ENCODE assay signal across 10 mouse cellular contexts in genomic region chr1:169238671-169239090, GRCm38 (mm10).
A peak's percentile ranks its signal among the peaks of the same experiment; 100 is the strongest.
DNase-seq lines count a peak whose midpoint lies in the region; ATAC-seq lines count a peak whose summit lies in the region.
"Had no signal": no experiment of that assay in that cellular context is flagged by ENCODE, and none has a peak within 500 bp of the region (broad histone marks: within the 10 kb centered on the region; RNA-seq: fewer than 3 reads in every experiment).

No protein-coding gene starts in this region.

- 10% methylated on average over 16 of the region's 16 CpGs for WGBS in heart, embryonic 12.5 days
- WGBS in intestine, embryonic 16.5 days = 8% methylated on average over 16 of the region's 16 CpGs
- WGBS in limb, embryonic 15.5 days = 6% methylated on average over 16 of the region's 16 CpGs
- WGBS in midbrain, embryonic 16.5 days = 49% methylated on average over 16 of the region's 16 CpGs

- no peak for DNase-seq in heart, postnatal 10 days
- DNase-seq in adrenal gland, postnatal 14 days = peak; percentile 49
- DNase-seq in urinary bladder, adult 2 months (ENCODE audit: low spot score) = no peak
- no peak for DNase-seq in left cerebral cortex, adult 11 months (ENCODE audit: low spot score)
- DNase-seq: right cerebral cortex, postnatal 25 days had no signal

- no peak for ATAC-seq in heart, embryonic 12.5 days (ENCODE audit: insufficient number of reproducible peaks, low FRiP score)
- ATAC-seq in intestine, embryonic 16.5 days = no peak
- no peak for ATAC-seq in limb, embryonic 15.5 days (ENCODE audit: insufficient number of reproducible peaks, low FRiP score, low TSS enrichment, low read depth)
- ATAC-seq in midbrain, embryonic 16.5 days = no peak

- peak overlapping the region; percentile 58 for H3K4me2 ChIP-seq in heart, embryonic 12.5 days
- H3K4me2 ChIP-seq in intestine, embryonic 16.5 days (ENCODE audit: low read depth, low read length) = peak overlapping the region; percentile 20; the same call in 1 of the 2 replicates
- H3K4me2 ChIP-seq in limb, embryonic 15.5 days = peak overlapping the region; percentile 31
- no peak overlapping the region for H3K4me2 ChIP-seq in midbrain, embryonic 16.5 days (ENCODE audit: low read length)

- H3K36me3 ChIP-seq in heart, embryonic 12.5 days = no peaks in the 10 kb centered on the region
- no peaks in the 10 kb centered on the region for H3K36me3 ChIP-seq in intestine, embryonic 16.5 days (ENCODE audit: control insufficient read depth, insufficient read depth, low read length)
- H3K36me3 ChIP-seq in limb, embryonic 15.5 days = no peaks in the 10 kb centered on the region
- H3K36me3 ChIP-seq in midbrain, embryonic 16.5 days (ENCODE audit: control insufficient read depth, insufficient read depth, low read length) = no peaks in the 10 kb centered on the region

- 0 out of 2 replicates have a peak overlapping the region, but pooled peaks have one; percentile 4 for H3K4me3 ChIP-seq in heart, embryonic 12.5 days
- H3K4me3 ChIP-seq in intestine, embryonic 16.5 days (ENCODE audit: low read length) = no peak overlapping the region
- no peak overlapping the region for H3K4me3 ChIP-seq in limb, embryonic 15.5 days
- no peak overlapping the region for H3K4me3 ChIP-seq in midbrain, embryonic 16.5 days (ENCODE audit: low read depth, low read length)
- H3K4me3 ChIP-seq: megakaryocyte, embryonic 14.5 days had no signal

- H3K4me1 ChIP-seq in heart, embryonic 12.5 days (replicated peaks) = peaks cover 24% of the 10 kb centered on the region
- H3K4me1 ChIP-seq in intestine, embryonic 16.5 days (ENCODE audit: control insufficient read depth, insufficient read depth, low read length) = no peaks in the 10 kb centered on the region
- H3K4me1 ChIP-seq in limb, embryonic 15.5 days = peaks cover 9% of the 10 kb centered on the region
- no peaks in the 10 kb centered on the region for H3K4me1 ChIP-seq in midbrain, embryonic 16.5 days (ENCODE audit: control insufficient read depth, insufficient read depth, low read length)
- H3K4me1 ChIP-seq: megakaryocyte, embryonic 14.5 days had no signal

- no peaks in the 10 kb centered on the region for H3K9me3 ChIP-seq in heart, embryonic 12.5 days (replicated peaks)
- no peaks in the 10 kb centered on the region for H3K9me3 ChIP-seq in intestine, embryonic 16.5 days (ENCODE audit: control insufficient read depth, low read length)
- H3K9me3 ChIP-seq in limb, embryonic 15.5 days = no peaks in the 10 kb centered on the region
- no peaks in the 10 kb centered on the region for H3K9me3 ChIP-seq in midbrain, embryonic 16.5 days (replicated peaks; ENCODE audit: control insufficient read depth, low read length, poor library complexity, severe bottlenecking)

- intact Hi-C loops in heart, postnatal 10 days (cut with DNase I) = no loop called here

- no peak overlapping the region for H3K27ac ChIP-seq in heart, embryonic 12.5 days (ENCODE audit: poor library complexity, severe bottlenecking)
- H3K27ac ChIP-seq in intestine, embryonic 16.5 days (ENCODE audit: low read length) = no peak overlapping the region
- H3K27ac ChIP-seq in limb, embryonic 15.5 days = no peak overlapping the region
- no peak overlapping the region for H3K27ac ChIP-seq in midbrain, embryonic 16.5 days (ENCODE audit: low read length)

- H3K9ac ChIP-seq in heart, embryonic 12.5 days = peak overlapping the region; percentile 4; the same call in 1 of the 2 replicates
- no peak overlapping the region for H3K9ac ChIP-seq in intestine, embryonic 16.5 days (ENCODE audit: low read depth, low read length)
- no peak overlapping the region for H3K9ac ChIP-seq in limb, embryonic 15.5 days
- H3K9ac ChIP-seq in midbrain, embryonic 16.5 days (ENCODE audit: low read depth, low read length) = no peak overlapping the region

- no peaks in the 10 kb centered on the region for H3K27me3 ChIP-seq in heart, embryonic 12.5 days (replicated peaks)
- H3K27me3 ChIP-seq in intestine, embryonic 16.5 days (replicated peaks; ENCODE audit: control insufficient read depth, insufficient read depth, low read length) = no peaks in the 10 kb centered on the region
- no peaks in the 10 kb centered on the region for H3K27me3 ChIP-seq in limb, embryonic 15.5 days
- H3K27me3 ChIP-seq in midbrain, embryonic 16.5 days (ENCODE audit: control insufficient read depth, insufficient read depth, low read depth, low read length) = no peaks in the 10 kb centered on the region
